Comparison of ENCODE assay signal across 8 mouse cellular contexts in genomic region chr5:145083632-145084451, GRCm38 (mm10). TPM values are rescaled to one million over a fixed set of nuclear protein-coding genes. Genes with fewer than 3 reads are reported as not detected.
DNase-seq lines count a peak whose midpoint lies in the region; ATAC-seq and TF ChIP-seq lines count a peak whose summit lies in the region.

TSS of gene Arpc1a (plus strand) at chr5:145083830.
TSS of gene Kpna7 (minus strand) at chr5:145084030.

- H3K27me3 ChIP-seq in G1E (ENCODE audit: insufficient read depth, low read length) = peaks cover 10% of the 10 kb centered on the region; the same call in 1 of the 2 replicates
- no peaks in the 10 kb centered on the region for H3K27me3 ChIP-seq in forebrain, postnatal 0 days (ENCODE audit: insufficient read depth, low read length)
- H3K27me3 ChIP-seq in lung, embryonic 15.5 days = no peaks in the 10 kb centered on the region

- H3K4me1 ChIP-seq in G1E (ENCODE audit: insufficient read depth, low read depth, low read length) = peaks cover 26% of the 10 kb centered on the region
- H3K4me1 ChIP-seq in forebrain, postnatal 0 days (ENCODE audit: insufficient read depth) = peaks cover 7% of the 10 kb centered on the region; the same call in 1 of the 2 replicates
- H3K4me1 ChIP-seq in lung, embryonic 15.5 days = peaks cover 9% of the 10 kb centered on the region

- H3K36me3 ChIP-seq in G1E (replicated peaks) = peaks cover 23% of the 10 kb centered on the region
- no peaks in the 10 kb centered on the region for H3K36me3 ChIP-seq in forebrain, postnatal 0 days (ENCODE audit: insufficient read depth)
- H3K36me3 ChIP-seq in lung, embryonic 15.5 days = 0 out of 2 replicates have a peak, but pooled peaks cover 13% of the 10 kb centered on the region

- peak within 1 kb of the TSS; percentile 85 for H3K4me2 ChIP-seq in forebrain, postnatal 0 days (ENCODE audit: low read depth)
- peak within 1 kb of the TSS; percentile 82 for H3K4me2 ChIP-seq in lung, embryonic 15.5 days

- peak within 1 kb of the TSS; percentile 85 for H3K27ac ChIP-seq in forebrain, postnatal 0 days (ENCODE audit: low read depth, low read length)
- H3K27ac ChIP-seq in lung, embryonic 15.5 days = peak within 1 kb of the TSS; percentile 56; the same call in 1 of the 2 replicates

- H3K9me3 ChIP-seq in G1E (replicated peaks) = 0 out of 2 replicates have a peak, but pooled peaks cover 2% of the 10 kb centered on the region
- H3K9me3 ChIP-seq in forebrain, postnatal 0 days (ENCODE audit: low read length) = no peaks in the 10 kb centered on the region
- no peaks in the 10 kb centered on the region for H3K9me3 ChIP-seq in lung, embryonic 15.5 days

- peak; percentile 98 for ATAC-seq in G1E (ENCODE audit: extremely low read depth, insufficient number of reproducible peaks, low FRiP score, poor library complexity, severe bottlenecking)
- ATAC-seq in forebrain, postnatal 0 days = peak; percentile 98
- peak; percentile 96 for ATAC-seq in lung, embryonic 15.5 days (ENCODE audit: borderline replicate concordance, extremely low read depth, low FRiP score, low TSS enrichment)

- 1% methylated on average over 49 of the region's 54 CpGs for WGBS in forebrain, postnatal 0 days
- under 1% methylated on average over 54 of the region's 54 CpGs for WGBS in lung, embryonic 15.5 days

- H3K4me3 ChIP-seq in G1E (ENCODE audit: low read depth, low read length) = peak within 1 kb of the TSS; percentile 76
- peak within 1 kb of the TSS; percentile 87 for H3K4me3 ChIP-seq in forebrain, postnatal 0 days (ENCODE audit: low read depth, low read length)
- peak within 1 kb of the TSS; percentile 92 for H3K4me3 ChIP-seq in lung, embryonic 15.5 days

- peak; percentile 96 for DNase-seq in G1E (ENCODE audit: low spot score)
- peak; percentile 93 to 95 for DNase-seq in cerebellum, adult 18-20 months
- peak; percentile 98 for DNase-seq in forebrain, postnatal 0 days
- peak; percentile 95 for DNase-seq in heart, postnatal 4 days
- peak; percentile 79 to 85 for DNase-seq in layer of hippocampus, adult 8-10 months (ENCODE audit: low spot score in 2 of 2)
- peak; percentile 88 for DNase-seq in ovary, adult 18-20 months (ENCODE audit: low spot score)
- DNase-seq in thymus, postnatal 0 days (ENCODE audit: low spot score) = peak; percentile 97

- peak within 1 kb of the TSS; percentile 93 for H3K9ac ChIP-seq in forebrain, postnatal 0 days
- H3K9ac ChIP-seq in lung, embryonic 15.5 days = peak within 1 kb of the TSS; percentile 87

- TF ChIP-seq CTCF in G1E (IDR thresholded peaks at IDR 0.05; ENCODE audit: low read depth, low read length) = no peak
- TF ChIP-seq CTCF in forebrain, postnatal 0 days (IDR thresholded peaks at IDR 0.05; ENCODE audit: low read depth) = no peak

RNA-seq across cellular contexts. Expression of gene Arpc1a, which starts in this region (rescaled TPM):
- total RNA-seq in G1E (2014; fragmentation: Nextera tagmentation) (77.0 and 85.3 TPM in 2 replicates), G1E (2017) (125 and 169 TPM in 2 replicates)
- polyA plus RNA-seq in G1E (2012) = 56.4 and 58.6 TPM in 2 replicates
- 146 and 156 TPM in 2 replicates for total RNA-seq in forebrain, postnatal 0 days (2014; rRNA removed)
- 246 and 273 TPM in 2 replicates for polyA plus RNA-seq in forebrain, postnatal 0 days (2015; fragmentation: Nextera tagmentation; extraction: Ambion mirVana)
- total RNA-seq in heart, postnatal 4 days (2021) = 10 to 100 TPM; 71.9 to 78.2 TPM
- total RNA-seq in layer of hippocampus, adult 8-10 months (2022) = 100 to 1,000 TPM; 223 to 245 (median 243) TPM
- 146 and 150 TPM in 2 replicates for polyA plus RNA-seq in lung, embryonic 15.5 days (2015; fragmentation: Nextera tagmentation; extraction: Ambion mirVana)
- 148 and 153 TPM in 2 replicates for polyA plus RNA-seq in thymus, postnatal 0 days (2015; fragmentation: Nextera tagmentation; extraction: Ambion mirVana)

RNA-seq across cellular contexts. Expression of gene Kpna7, which starts in this region (rescaled TPM):
- total RNA-seq in G1E (2014; fragmentation: Nextera tagmentation) (not detected in 2 replicates), G1E (2017) (not detected in 2 replicates)
- not detected in 2 replicates for polyA plus RNA-seq in G1E (2012)
- total RNA-seq in forebrain, postnatal 0 days (2014; rRNA removed) = 0.46 TPM in 1 of 2 replicates, not detected in the other
- polyA plus RNA-seq in forebrain, postnatal 0 days (2015; fragmentation: Nextera tagmentation; extraction: Ambion mirVana) = not detected in 2 replicates
- not detected for total RNA-seq in heart, postnatal 4 days (2021)
- total RNA-seq in layer of hippocampus, adult 8-10 months (2022) = not detected
- not detected in 2 replicates for polyA plus RNA-seq in lung, embryonic 15.5 days (2015; fragmentation: Nextera tagmentation; extraction: Ambion mirVana)
- polyA plus RNA-seq in thymus, postnatal 0 days (2015; fragmentation: Nextera tagmentation; extraction: Ambion mirVana) = 0.05 and 0.20 TPM in 2 replicates

Comparison
In these comparisons a context has a peak if more than half of its experiments do, and no peak if none do; other contexts are left out.
1. Peak in every context shown above with its lines: DNase-seq, ATAC-seq, H3K4me3 ChIP-seq and H3K27ac ChIP-seq.